Mouse (Mus musculus) urinary bladder, postnatal 14 days (tissue): ENCODE measurements around the gene Crtc3.

Experiments
- DNase-seq: peaks from one replicate; pipeline ENCODE4 v3.0.0; 2021; ENCODE audit warnings: low spot score

Gene Crtc3

DNA sequence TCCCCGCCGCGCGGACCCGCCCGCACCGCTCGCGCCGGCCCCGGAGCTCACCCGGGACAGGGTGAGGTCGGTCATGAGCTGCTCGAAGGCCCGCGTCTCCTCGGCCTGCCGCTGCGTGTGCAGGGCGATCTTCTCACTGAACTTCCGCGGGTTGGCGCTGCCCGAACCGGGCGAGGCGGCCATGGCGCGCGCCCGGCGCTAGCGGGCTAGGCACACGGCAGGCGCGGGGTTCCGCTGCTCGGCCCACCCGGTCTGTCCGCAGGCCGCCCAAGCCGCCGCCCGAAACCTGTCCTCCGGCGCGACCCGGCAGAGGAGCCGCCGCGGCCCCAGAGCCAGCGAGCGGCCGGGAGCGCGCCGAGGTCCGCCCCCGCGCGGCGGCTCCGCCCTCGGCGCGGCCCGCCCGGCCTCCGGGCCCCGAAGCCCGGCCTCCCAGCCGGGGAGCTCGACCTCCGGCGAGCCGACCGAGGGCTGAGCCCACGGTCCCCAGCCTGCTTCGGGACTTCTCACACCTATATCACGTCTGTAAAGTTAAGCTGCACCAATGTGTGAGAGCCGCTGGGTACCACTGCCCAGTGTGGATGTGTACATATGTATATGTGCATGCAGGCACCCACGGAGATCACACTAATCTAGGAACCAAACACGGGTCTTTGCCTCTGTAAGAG lies at the start of gene Crtc3:
TSS of gene Crtc3 (minus strand) at position 322 of the 665 bp plus-strand sequence.
- peak; percentile 70 for DNase-seq

DNA sequence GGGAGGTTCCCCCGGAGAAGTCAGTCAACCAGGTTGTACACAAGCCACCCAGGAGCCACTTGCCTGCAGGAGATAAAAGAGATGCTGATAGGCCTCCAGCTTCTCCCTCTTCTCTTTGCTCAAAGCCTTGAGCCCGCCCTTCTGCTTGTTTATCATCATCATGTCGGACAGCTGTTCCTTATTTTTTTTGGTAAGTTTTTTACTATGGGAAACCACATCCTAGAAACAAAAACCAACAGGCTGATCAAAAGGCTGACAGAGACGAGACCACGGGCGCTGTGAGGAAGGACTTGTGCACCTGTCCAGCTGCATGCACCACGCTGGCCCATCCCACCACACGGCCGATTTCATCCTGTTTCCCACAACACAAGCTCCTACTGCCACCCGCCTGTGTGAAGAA lies 47.5 kb upstream of the Crtc3 start:
- no peak for DNase-seq

DNA sequence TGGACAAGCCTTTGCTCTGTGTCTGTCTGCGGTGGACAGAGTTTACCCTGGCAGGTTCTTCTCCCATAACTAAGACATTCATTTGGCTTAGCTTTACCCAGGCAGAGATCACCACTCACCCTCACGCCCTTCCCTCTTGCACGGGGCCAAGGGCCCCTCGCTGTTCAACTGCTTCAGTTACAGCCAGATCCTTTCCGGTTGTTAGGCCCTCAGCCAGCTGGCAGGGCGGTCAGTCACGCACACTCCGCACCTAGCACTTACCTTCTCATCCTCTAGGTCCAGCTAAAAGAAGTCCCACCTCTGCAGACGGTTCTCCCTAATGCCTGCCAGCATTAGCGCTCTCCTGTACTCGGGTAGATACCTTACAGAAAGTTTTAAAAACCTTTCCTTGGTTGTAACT lies 44.3 kb upstream of the Crtc3 start:
- no peak for DNase-seq

DNA sequence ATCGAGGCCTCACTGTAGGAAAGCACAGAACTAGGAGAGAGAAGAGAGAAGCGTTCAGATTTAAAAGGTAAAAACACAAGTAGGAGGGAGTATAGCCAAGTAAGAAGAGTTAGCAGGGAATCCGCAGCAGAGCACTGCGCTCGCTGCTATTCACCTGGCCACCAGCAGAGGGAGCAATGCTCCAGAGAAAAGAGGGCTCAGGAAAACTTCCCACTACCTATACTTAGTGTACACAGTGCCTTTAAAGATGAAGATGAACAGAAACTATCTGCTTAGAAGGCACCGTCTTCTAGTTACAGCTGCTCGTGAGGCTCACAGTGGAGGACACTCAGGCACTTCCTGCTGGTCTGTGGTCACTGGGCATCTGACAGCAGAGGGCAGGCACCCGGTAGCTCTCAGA lies 41.0 kb upstream of the Crtc3 start:
- DNase-seq = peak; percentile 74

DNA sequence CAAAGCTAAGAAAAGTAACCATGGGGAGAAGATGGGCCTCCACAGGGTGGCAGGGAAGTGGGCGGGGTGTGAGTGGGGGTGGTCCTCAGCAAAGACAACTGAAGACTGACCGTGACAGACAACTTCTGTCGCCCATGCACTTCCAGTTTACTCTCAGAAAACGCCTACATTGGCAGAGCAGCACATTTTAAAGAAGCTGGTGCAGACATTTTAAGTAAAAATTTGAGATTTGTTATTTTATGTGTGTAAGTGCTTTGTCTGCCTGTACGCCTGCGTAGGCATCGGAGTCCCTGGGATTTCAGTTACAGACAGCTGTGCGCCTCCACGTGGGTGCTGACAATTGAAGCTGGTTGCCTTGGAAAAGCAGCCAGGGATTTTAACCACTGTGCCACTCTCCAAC lies 32.4 kb upstream of the Crtc3 start:
- DNase-seq = no peak

DNA sequence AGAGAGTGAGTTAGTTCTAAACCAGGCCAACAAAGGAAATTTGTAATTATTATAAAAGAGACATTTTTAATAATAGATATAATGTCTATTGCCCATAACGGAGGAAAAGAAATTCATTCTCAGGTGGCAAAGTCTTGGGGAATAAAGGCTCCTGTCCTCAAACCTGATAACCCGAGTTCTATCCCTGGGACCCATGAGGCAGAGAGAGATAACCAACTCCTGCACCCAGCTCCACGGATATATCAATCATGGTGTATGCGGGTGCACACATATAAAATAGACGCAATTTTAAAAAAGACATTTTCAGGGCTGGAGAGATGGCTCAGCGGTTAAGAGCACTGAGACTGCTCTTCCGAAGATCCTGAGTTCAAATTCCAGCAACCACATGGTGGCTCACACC lies 30.9 kb upstream of the Crtc3 start:
- no peak for DNase-seq

DNA sequence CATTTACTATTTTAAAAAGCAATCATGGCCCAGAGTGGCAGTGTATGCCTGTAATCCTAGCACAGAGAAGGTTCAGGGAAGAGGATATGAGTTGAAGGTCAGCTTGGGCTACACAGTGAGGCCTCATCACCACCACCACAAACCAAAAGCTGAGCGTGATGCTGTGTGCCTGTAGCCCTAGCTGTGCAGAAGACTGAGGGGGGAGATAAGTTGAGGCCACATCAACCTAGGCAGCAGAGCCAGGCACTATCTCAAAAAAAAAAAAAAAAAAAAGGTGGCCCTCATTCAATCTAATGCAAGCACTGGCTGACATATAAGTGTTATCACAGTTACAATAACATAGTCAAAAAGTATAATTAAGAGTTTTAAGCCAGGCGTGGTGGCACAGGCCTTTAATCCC lies 30.4 kb upstream of the Crtc3 start:
- DNase-seq = no peak

DNA sequence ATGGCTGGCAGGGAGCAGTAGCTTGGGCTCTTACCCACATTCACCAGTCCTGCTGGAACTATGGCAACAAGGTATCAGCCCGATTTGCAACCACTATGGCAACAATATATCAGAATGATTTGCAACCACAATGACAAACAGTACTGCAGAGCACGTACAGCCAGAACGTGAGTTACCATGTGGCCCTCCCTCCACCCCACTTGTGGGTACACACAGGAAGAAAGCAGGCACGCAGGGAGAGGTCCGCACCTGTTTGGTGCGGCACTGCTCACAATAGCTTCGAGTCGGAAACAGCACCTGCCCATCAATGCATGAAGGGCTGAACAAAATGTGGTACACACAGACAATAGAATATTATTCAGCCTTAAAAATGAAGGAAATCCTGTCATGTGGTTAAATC lies 29.8 kb upstream of the Crtc3 start:
- DNase-seq = no peak

DNA sequence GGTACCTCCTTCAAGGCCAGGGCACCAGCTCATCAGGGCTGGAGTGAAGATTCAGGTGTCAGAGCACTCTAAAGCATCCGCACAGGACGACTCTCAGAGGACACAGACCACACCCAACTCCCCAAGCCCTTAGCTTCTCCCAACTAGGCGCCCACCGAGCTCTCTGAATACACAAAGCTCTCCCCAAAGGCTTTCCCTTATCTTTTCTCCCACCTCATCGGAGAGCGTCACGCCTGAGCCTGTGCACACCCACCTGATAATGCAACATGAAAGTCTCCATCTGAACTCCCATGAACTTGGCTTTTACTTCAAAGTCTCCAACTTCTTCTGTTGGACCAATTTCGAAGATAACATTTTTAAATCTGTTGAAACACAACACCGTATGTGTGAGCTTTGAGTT lies 28.1 kb upstream of the Crtc3 start:
- no peak for DNase-seq

DNA sequence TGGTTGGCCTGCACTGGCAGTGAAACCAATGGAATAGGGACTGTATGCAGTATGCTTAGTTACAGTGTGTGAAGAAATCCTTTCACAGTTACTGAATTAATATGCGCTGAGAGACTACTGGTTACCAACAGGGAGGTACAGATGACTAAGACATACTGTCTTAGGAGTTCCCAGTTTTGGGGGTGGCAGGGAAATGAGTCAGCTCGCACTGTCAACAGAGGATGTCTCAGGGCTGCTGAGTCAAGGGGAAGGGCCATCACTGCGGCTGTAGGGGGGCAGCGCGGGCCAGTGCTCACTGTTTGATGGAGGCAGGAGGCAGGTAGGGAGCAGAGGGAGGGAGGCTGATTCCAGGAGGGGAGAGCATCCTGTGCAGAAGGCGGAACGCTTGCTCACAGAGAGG lies 26.6 kb upstream of the Crtc3 start:
- peak; percentile 20 for DNase-seq

DNA sequence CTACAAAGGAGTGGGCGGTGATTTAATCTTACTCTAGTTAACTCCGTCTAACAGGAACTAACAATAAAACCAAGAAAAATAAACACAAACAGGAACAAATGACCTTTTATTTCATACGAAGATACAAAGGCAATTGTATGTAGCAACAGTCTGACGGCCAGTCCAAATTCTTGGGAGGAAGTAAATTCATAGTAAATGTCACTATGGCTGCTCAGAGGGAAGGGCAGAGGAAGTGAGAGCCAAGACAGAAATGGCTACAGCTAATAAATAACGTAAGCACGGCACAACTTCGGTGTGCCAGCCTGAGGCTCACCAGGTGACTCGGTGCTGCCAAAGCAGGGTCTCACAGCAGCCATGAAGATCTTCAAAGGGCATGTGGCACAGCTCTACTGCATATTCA lies 22.8 kb upstream of the Crtc3 start:
- no peak for DNase-seq

DNA sequence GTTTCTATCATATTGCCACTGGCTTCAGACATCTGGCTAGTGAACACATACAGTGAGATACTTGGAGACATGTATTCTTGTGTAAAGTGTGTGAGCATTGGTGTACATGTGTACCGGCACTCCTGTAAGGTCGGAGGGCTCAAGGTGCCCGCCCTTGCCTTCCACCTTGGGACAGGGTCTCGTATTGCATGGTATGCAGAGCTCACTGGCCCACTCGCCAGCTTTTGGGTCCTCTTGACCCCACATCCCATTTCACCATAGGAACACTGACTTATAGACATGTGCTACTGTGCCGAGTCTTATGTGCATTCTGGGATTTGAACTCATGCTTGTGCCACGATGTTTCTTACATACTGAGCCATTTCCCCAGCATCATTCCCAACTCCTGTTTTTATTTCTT lies 21.7 kb upstream of the Crtc3 start:
- no peak for DNase-seq

DNA sequence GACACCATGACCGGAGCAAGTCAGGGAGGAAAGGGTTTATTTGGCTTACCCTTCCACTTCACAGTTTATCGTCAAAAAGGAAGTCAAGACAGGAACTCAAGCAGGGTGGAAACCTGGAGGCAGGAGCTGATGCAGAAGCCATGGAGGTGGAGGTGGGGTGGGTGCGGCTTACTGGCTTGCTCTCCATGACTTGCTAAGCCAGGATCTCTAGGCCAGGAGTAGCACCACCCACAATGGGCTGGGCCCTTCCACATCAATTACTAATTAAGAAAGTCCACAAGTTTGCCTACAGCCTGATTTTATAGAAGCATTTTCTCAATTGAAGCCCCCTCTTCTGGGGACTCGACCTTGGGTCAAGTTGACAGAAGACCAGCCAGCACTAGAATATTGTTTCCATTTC lies 15.4 kb upstream of the Crtc3 start:
- no peak for DNase-seq

DNA sequence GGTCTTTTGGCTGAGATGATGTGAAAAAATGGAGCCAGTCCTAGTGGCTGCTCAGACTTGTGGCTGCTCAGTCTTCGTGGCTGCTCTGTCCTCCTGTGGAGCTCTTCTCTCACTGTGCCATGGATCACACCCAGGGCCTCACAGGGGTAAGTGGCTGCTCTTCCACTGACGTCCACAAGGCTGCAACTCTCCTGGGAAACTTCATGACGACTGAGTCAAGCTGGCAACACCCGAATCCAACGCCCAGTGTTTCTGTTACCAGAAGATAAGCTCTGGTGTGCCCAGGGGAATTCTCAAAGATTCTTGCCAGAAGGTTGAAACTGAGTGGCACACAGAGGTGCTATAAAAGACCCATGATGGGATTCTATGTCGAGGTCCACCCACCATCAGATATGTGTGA lies 13.8 kb upstream of the Crtc3 start:
- no peak for DNase-seq

DNA sequence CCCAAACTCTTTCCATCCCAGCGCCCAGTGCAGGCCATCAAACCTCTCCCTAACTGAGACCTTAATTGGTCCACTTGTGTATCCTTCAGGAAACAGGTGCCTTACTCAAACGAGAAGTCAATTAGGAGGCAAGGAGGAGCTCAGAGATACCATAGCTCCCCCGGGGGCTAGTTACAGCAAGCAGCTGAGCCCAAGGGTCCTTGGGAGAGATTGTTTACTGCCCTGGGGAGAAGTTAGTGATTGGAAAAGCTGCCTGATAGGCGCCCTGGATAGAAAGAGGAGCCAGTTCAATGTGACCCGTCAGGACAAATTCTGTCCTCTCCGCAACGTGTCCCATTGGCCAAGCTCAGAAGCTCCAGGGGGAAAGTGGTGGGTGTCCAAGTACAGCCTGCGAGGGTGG lies 11.0 kb upstream of the Crtc3 start:
- no peak for DNase-seq

DNA sequence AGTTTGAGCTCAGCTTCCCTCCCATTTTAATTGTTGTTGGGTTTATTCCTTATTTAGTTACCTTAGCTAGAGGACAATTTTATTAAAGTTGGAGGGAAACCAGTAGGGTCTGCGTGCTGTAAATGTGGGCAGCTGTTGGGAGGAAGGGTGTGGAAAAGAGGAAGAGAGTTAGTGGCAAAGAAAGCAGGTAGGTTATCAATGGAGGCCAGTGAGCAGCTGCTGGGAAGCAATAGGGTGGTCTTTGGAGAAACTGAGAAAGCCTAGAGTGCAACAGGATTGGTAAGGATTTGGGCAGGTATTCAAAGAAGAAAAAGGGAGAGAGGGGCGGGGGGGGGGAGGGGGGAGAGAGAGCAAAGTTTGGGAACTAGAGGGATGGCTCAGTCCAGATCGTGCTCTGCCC lies 10.3 kb upstream of the Crtc3 start:
- DNase-seq = no peak

DNA sequence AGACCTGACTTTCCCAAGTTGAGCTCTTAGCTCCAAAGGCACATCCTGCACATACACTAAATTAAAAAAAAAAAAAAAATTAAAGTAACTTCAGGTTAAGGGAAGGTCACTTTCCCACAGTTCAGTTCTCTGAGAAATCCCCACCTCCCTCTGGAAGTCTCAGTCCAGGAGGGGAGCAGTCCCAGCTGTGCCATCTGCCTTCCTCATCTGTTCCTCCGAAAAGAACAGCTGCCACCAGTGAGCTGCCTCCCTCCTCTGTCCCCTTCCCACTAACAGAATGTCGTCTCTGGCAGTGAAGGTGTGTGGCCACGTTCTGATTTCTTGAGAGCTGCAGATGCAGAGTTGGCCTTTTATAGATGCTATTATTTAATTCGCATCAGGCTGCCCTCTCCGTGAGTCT lies 9.2 kb upstream of the Crtc3 start:
- DNase-seq = no peak

DNA sequence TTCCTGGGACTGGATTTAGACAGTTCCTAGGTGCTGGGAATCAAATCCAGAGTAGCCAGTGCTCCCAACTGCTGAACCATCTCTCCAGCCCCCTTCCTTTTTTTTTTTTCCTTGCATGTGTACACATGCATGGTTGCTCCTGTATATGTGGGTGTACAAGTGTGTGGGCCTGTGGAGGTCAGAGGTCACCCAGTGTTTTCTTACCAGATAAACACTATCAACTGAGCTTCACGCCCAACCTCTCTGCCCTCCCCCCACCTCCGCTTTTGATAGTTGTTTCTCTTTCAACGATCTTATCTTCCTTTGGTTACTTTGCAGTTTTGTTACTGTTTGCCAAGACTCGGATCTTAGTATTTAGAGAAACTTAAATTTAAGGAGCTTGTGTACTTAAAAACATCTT lies 8.2 kb upstream of the Crtc3 start:
- no peak for DNase-seq

DNA sequence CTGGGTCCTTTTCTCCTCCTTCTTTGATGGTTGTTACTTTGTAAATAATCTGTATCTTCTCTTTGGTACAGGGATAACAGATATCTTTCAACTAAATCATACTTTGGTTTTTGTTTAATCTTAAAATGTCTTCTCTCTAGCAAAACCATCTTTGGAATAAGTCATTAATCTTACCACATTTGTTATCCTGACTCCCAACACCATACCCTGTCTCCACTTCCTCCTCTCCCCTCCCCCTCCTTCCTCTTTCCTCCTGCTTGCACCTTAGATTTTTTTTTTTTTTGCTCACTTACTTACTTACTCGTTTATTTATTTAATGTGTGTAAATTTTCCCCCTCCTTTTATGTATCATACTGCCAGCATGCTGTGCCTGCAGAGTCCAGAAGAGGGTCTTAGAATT lies 7.7 kb upstream of the Crtc3 start:
- no peak for DNase-seq

DNA sequence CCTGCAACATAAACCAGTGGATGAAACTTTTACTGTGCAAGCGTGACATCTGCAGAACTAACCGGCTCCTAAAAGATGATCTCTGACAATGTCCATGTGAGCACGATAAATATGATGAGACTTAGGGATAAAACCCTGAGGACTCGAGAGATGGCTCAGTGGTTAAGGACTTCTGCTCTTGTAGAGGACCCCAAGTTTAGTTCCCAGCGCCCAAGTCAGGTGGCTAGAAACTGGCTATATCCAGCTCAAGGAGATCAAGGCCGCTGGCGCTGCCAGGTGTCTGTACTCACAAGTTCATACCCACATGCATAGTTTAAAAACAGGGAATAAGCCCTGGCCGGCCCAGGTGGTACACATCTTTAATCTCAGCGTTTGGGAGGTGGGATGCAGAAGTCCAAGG lies 3.8 kb upstream of the Crtc3 start:
- DNase-seq = no peak

DNA sequence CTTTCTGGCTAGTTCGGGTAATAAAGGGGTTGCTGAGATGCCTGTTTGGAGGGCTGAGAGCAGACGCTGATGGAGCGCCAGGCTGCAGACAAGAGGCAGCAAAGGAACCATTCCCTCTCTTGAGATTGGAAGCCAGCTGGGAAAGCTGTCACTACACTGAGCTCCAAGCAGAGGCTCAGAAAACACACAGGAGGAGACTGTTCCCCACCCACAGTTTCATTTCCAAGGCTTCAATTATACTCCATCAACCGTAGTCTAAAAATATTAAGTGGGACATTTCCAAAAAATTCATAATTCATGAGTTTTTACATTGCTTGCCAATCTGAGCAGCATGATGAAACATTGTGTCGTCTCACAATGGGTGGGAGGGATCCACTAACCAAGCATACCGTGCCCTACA lies 2.5 kb upstream of the Crtc3 start:
- DNase-seq = no peak

DNA sequence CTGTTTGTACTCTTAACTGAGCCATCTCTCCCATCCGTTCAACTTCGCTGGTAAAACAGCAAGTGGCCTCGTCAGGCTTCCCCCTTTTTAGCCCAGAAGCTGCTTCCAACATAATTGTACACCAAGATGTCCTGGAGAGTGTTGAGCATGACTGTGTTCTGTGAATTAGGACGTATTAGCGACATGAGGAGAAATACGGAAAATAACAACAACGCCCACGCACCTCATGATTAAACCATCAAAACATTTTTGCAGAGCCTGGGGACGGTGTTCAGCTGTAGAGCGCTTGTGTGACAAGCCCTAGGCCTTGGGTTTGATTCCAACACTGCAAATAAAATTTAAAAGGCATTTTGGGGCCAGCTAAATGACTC lies 529 bp upstream of the Crtc3 start:
- peak; percentile 32 for DNase-seq

DNA sequence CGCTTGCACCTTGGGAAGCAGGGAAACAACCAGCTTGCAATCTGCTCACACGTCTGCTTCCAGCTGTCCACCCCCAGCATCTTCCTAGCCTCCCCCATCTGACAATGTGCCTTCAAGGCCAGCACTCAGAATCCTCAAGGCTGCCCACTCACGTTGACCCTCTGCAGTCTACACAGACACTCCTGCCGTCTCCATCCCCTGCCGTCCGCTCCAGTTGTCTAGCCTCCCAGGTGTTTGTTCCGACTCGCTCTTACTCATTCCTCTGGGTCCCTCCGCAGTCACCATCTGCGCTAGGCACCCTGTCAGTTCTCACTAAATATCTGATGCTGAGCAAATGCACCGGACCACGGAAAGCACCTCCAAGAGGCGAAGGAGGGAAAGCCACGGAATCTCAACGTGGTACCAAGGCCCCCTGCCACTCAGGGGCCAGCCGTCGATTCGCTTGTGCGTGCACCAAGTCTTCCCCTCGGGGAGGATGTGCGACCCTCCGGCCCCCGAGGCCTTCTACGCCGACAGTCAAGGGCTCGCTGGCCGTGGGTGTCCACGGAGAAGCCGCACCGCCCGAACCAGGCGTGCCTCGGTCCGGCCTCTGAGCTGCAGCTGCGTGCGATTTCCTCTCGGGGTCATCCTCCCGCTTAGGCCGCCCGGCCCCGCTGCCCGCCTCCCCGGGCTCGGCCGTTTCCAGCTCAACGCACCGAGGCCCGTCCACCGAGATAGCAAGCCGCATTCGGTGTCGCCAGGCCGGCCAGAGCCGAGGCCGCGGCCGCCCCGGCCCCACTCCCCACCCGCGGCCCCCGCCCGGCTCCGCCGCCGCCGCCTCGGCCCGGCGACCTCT lies 739 bp downstream of the Crtc3 start:
- peak; percentile 48 for DNase-seq

DNA sequence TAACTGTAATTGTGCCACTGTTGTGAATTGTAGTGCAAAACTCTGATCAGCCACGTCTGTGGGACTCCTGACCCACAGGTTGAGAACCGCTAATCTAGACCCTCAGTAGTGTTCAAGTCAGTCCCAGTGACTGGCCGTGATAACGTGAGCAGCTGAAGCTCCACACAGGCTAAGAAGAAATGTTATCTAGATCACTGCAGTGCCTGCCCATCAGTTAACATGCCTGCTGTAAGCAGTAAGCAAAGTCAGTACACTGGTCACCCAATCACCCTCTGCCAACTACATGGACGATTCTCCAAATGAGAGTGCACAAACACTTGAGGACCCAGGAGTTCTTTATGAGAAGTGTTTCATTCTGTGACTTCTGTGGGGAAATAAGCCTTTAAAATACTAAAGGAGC lies 3.0 kb downstream of the Crtc3 start:
- no peak for DNase-seq
